Mouse (Mus musculus) testis, adult 2 months (tissue): ENCODE measurements around the gene Tdp1.

Experiments
- CTCF ChIP-seq: fragments of 200-500 bp; IDR thresholded peaks from 2 replicates; pipeline ENCODE4 v1.5.1; 2012; ENCODE audit warnings: low read depth, mild to moderate bottlenecking, inconsistent platforms, low read length, moderate library complexity; ENCODE audit not compliant: control insufficient read depth, insufficient read depth, insufficient replicate concordance
- POLR2A ChIP-seq: fragments of 200-500 bp; IDR thresholded peaks from 2 replicates; pipeline ENCODE4 v1.6.1; 2012; ENCODE audit warnings: low read depth, mild to moderate bottlenecking, inconsistent platforms, low read length, moderate library complexity; ENCODE audit not compliant: control insufficient read depth

DNA sequence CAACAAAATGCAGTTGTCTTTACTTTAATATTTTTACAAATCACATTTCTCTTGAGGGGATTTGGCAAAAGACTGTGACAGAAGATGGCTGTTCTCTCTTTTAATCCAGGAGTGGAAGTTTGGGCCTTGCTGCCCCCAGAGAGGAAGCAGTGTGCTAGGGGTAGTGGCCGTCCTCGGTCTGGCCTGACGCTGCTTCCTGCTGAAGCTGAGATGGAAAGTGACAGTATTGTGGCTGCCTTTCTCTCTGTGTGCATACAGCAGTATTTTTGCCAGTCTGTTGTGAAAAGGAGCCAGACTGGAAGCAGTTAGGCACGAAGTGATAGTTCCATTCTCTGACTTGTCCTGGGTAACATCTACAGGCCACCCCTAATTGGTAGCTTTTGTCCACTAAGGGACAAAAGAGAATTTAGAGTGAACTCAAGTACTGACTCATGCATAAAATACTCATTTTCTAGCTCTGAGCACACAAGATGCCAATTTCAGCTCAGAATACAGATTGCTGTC is 18.6 kb downstream of the Tdp1 start:
- no peak for TF ChIP-seq POLR2A
- no peak for TF ChIP-seq CTCF
